Mouse (Mus musculus) liver, adult 2 months (tissue): Measurements from ENCODE around the gene Hsd17b11.

ENCODE experiments used
- CTCF ChIP-seq: fragments of 200-500 bp; IDR thresholded peaks from 2 replicates; pipeline ENCODE4 v1.5.1; 2011; ENCODE audit warnings: low read depth, low read length, control low read depth
- POLR2A ChIP-seq: fragments of 200-500 bp; IDR thresholded peaks from 2 replicates; pipeline ENCODE4 v1.6.1; 2011; ENCODE audit warnings: low read length, control low read depth; ENCODE audit not compliant: insufficient read depth; ENCODE audit errors: extremely low read depth

DNA sequence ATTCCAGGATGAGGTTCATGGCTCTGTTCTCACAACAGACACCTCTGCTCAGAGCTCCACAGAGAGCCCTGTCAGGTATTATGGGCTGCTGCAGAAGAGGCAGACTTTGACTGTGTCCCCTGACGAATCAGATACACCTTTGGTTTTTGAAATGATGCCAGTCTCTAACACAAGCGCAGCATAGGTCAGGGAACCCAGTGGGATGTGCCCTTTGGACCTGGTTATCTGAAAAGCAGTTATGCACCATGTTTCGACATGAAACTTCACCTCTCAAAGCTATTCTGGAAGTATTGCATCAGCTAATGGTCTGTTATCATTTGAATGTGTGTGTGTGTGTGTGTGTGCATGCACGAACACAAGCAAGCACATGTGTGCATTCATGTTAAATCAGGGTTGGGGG lies 44.4 kb downstream of the Hsd17b11 start, which contains the start of gene Hsd17b13:
- TF ChIP-seq POLR2A (peak; percentile 46; the same call in 1 of the 2 replicates), CTCF (no peak)
